Mouse (Mus musculus) neural tube, embryonic 14.5 days (tissue): ENCODE data around the gene Rmnd5b. TPM values are rescaled to one million over a fixed set of nuclear protein-coding genes. Genes with fewer than 3 reads are reported as not detected.
"Not testable (repeated sequence)": the region's sequence is repeated elsewhere in the genome, so short reads cannot be mapped to it uniquely, and the experiment has no call there.

Experiments
- ATAC-seq: fragments of 200-750 bp; cut with Nextera tagmentation; 2 replicates; pipeline ENCODE4 v1.8.0; 2017; ENCODE audit warnings: low read depth, mild to moderate bottlenecking, moderate TSS enrichment, moderate library complexity
- H3K27ac ChIP-seq: fragments of 300-500 bp; sonication (generic); 2 replicates; pipeline ENCODE4 v1.5.1; 2014; ENCODE audit warnings: low read depth, mild to moderate bottlenecking, control low read depth, low read length, moderate library complexity, mixed read lengths
- H3K27me3 ChIP-seq: fragments of 300-500 bp; sonication (generic); 2 replicates; pipeline ENCODE4 v1.6.1; 2014; ENCODE audit warnings: low read length; ENCODE audit not compliant: control insufficient read depth, insufficient read depth
- H3K36me3 ChIP-seq: fragments of 300-500 bp; sonication (generic); 2 replicates; pipeline ENCODE4 v1.6.1; 2014; ENCODE audit warnings: low read length, mixed read lengths; ENCODE audit not compliant: control insufficient read depth, insufficient read depth
- H3K4me1 ChIP-seq: fragments of 300-500 bp; sonication (generic); 2 replicates; pipeline ENCODE4 v1.6.1; 2014; ENCODE audit warnings: low read length; ENCODE audit not compliant: control insufficient read depth, insufficient read depth
- H3K4me2 ChIP-seq: fragments of 300-500 bp; sonication (generic); 2 replicates; pipeline ENCODE4 v1.6.1; 2014; ENCODE audit warnings: mild to moderate bottlenecking, low read depth, low read length, control low read depth
- H3K4me3 ChIP-seq: fragments of 300-500 bp; sonication (generic); 2 replicates; pipeline ENCODE4 v1.5.1; 2014; ENCODE audit warnings: low read depth, low read length, control low read depth, mixed read lengths
- H3K9ac ChIP-seq: fragments of 300-500 bp; sonication (generic); replicated peaks from 2 replicates; pipeline ENCODE4 v1.6.1; 2014; ENCODE audit warnings: low read depth, mild to moderate bottlenecking, control low read depth, low read length, mixed read lengths
- H3K9me3 ChIP-seq: fragments of 300-500 bp; sonication (generic); 2 replicates; pipeline ENCODE4 v1.6.1; 2016; ENCODE audit warnings: low read length; ENCODE audit not compliant: control insufficient read depth
- WGBS: fragments of 180-500 bp; shearing (Covaris S2); extraction: QIAGEN DNeasy Blood & Tissue Kit; methylation state at CpG from one replicate; pipeline ENCODE4 v1.1.7; 2014; 5-methylcytosine and 5-hydroxymethylcytosine counted together
- polyA plus RNA-seq: library from polyadenylated mRNA; unstranded; fragments of >200 nt; fragmentation: Nextera tagmentation; extraction: Ambion mirVana; gene quantifications from 2 replicates; pipeline ENCODE4 v1.2.1, GENCODE M21; 2014

The Rmnd5b gene
- polyA plus RNA-seq, 1 experiment from 2014 or later, result 93.5 TPM

DNA sequence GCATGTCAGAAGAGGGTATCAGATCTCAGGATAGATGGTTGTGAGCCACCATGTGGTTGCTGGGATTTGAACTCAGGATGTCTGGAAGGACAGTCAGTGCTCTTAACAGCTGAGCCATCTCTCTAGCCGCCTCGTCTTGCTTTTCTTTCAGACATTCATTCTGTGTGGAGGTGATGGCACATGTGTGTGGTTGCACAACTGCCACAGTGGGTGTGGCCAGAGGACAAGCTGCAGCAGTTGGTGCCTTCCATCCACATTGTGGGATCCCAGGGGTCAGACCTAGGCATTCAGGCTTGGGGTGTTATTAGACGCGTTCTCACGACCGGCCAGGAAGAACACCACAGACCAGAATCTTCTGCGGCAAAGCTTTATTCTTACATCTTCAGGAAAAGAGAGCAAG, 29.1 kb upstream of the Rmnd5b start:
- H3K4me1 ChIP-seq, H3K27me3 ChIP-seq, H3K4me2 ChIP-seq, H3K9ac ChIP-seq, H3K9me3 ChIP-seq, ATAC-seq, H3K36me3 ChIP-seq, H3K4me3 ChIP-seq, H3K27ac ChIP-seq: not testable (repeated sequence)
- 95% methylated on average over 7 of the region's 7 CpGs for WGBS

DNA sequence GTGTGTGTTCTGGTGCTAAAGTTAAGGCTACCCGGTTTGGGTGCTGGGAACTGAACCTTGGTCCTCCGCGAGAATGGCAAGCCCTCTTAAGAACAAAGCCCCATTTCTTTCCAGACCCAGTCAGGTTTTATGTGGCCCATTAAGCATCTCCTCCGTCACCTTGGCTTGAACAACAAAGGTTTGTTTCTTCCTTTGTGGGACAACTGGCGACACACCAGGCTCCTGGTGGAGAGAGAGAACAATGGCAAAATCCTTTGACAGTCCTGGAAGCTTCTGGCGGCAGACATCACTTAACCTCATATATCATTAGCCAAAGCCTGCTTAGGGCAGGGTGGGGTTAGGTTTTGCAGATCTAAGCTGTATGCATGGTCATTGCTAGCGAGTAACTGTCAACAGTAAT, 26.9 kb upstream of the Rmnd5b start:
- Histone ChIP-seq H3K9me3 (no peaks in the 10 kb centered on the region), H3K9ac (no peak overlapping the region), H3K4me2 (no peak overlapping the region), H3K27ac (no peak overlapping the region), H3K36me3 (no peaks in the 10 kb centered on the region), H3K4me1 (peaks cover 3% of the 10 kb centered on the region; the same call in 1 of the 2 replicates), H3K27me3 (no peaks in the 10 kb centered on the region), H3K4me3 (no peak overlapping the region)
- 57% methylated on average over 7 of the region's 7 CpGs for WGBS
- ATAC-seq, result no peak

DNA sequence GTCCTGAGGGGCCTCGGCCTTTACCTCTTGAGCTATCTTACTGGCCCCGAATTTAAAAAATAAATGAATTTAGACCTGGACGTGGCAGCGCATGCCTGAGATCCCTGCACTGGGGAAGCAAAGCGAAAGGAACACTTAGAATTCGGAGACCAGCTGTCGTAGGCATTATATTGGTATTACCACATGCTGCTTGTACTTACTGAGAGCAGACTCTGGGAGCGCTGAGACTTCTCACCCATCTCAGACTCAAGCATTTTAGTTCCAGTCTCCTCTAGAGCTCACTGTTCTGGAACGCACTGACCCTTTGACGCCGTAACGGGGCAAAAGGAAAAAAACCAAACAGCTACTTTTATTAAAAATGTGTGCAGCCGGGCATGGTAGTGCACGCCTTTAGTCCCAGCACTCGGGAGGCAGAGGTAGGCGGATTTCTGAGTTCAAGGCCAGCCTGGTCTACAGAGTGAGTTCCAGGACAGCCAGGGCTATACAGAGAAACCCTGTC, 26.2 kb upstream of the Rmnd5b start:
- no peak overlapping the region for H3K4me3 ChIP-seq
- H3K4me1 ChIP-seq, result peaks cover 3% of the 10 kb centered on the region; the same call in 1 of the 2 replicates
- no peak overlapping the region for H3K9ac ChIP-seq
- no peak for ATAC-seq
- H3K27ac ChIP-seq, result no peak overlapping the region
- WGBS, result 79% methylated on average over 16 of the region's 16 CpGs
- no peaks in the 10 kb centered on the region for H3K27me3 ChIP-seq
- no peaks in the 10 kb centered on the region for H3K9me3 ChIP-seq
- no peaks in the 10 kb centered on the region for H3K36me3 ChIP-seq
- no peak overlapping the region for H3K4me2 ChIP-seq

GRCm38 (mm10) chr11:51658705-51659104, 23.0 kb upstream of the Rmnd5b start:
- peak; percentile 87 for ATAC-seq
- 47% methylated on average over 6 of the region's 6 CpGs for WGBS
- no peak overlapping the region for H3K9ac ChIP-seq

DNA sequence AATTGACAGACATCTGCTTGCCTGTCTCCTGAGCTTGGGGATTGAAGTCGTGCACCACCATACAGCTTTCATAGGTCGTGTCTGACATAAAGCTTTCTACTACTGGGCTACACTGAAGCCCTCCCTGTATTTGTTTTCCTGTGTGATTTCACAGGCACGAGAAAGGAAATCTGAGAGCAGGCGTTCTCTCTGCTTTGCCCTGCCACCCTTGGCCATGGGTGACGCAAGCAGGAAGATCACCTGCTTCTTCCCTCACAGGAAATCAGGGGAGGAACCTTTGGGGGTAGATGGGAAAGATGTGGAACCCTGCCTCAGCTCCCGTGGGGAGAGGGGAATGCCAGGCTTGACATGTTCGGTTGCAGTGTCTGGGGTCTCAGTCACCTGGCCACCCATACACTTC, 22.6 kb upstream of the Rmnd5b start:
- Histone ChIP-seq H3K4me1 (peaks cover 3% of the 10 kb centered on the region; the same call in 1 of the 2 replicates), H3K9ac (no peak overlapping the region), H3K36me3 (no peaks in the 10 kb centered on the region), H3K9me3 (no peaks in the 10 kb centered on the region), H3K27ac (0 out of 2 replicates have a peak overlapping the region, but pooled peaks have one; percentile 5), H3K4me2 (no peak overlapping the region), H3K4me3 (no peak overlapping the region), H3K27me3 (no peaks in the 10 kb centered on the region)
- ATAC-seq, result no peak
- 58% methylated on average over 7 of the region's 7 CpGs for WGBS

More at GRCm38 (mm10) chr11:51658705-51659104, 23.0 kb upstream of the Rmnd5b start:
- Histone ChIP-seq H3K4me1 (peaks cover 3% of the 10 kb centered on the region; the same call in 1 of the 2 replicates), H3K27me3 (no peaks in the 10 kb centered on the region), H3K36me3 (no peaks in the 10 kb centered on the region), H3K4me2 (no peak overlapping the region), H3K27ac (0 out of 2 replicates have a peak overlapping the region, but pooled peaks have one; percentile 5), H3K4me3 (no peak overlapping the region), H3K9me3 (no peaks in the 10 kb centered on the region)

DNA sequence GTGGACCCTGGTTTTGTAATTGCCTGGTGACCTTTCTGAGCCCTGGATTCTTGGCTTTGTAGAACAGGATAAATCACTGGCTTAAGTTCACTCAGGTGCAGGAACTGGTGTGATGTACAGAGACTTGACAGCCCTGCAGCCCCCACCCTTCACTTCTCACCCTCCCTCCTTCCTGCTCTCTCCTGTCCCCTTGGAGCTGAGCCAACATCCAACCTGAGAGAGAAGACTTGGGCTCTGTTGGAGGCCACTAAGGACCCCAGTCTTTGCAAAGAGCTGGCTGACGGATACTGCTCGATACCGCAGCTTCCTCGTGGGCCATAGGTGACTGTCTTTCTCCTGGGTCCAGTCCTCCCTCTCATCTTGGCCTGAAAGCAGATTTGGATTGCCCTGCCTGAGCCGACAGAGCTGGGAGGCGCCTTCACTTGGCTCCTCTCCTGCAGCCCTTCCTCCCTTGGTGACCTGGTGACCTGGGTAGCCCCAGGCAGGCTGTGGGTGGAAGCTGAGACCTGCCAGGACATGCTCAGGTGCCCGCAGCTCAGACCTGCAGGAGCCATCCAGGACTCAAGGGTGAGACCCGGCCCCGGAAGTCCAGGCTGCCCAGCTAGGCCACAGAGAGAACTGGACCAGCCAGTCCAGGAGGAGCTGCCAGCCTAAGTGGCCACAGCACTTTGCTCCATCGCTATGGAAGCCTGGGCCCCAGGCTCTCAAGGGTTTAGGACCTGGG, 21.3 kb upstream of the Rmnd5b start:
- Histone ChIP-seq H3K9ac (no peak overlapping the region), H3K9me3 (no peaks in the 10 kb centered on the region), H3K4me3 (no peak overlapping the region), H3K27ac (no peak overlapping the region), H3K27me3 (no peaks in the 10 kb centered on the region), H3K4me1 (peaks cover 3% of the 10 kb centered on the region; the same call in 1 of the 2 replicates), H3K4me2 (no peak overlapping the region), H3K36me3 (no peaks in the 10 kb centered on the region)
- WGBS, result 89% methylated on average over 10 of the region's 10 CpGs
- no peak for ATAC-seq

GRCm38 (mm10) chr11:51654891-51655290, 19.2 kb upstream of the Rmnd5b start:
- Histone ChIP-seq H3K27me3 (peaks cover 5% of the 10 kb centered on the region; the same call in 1 of the 2 replicates), H3K4me1 (peaks cover 8% of the 10 kb centered on the region; the same call in 1 of the 2 replicates), H3K27ac (no peak overlapping the region), H3K9ac (no peak overlapping the region), H3K4me2 (no peak overlapping the region), H3K36me3 (no peaks in the 10 kb centered on the region), H3K9me3 (no peaks in the 10 kb centered on the region), H3K4me3 (no peak overlapping the region)
- WGBS, result 98% methylated on average over 3 of the region's 3 CpGs
- ATAC-seq, result no peak

- Histone ChIP-seq H3K27ac (no peak overlapping the region), H3K27me3 (peaks cover 5% of the 10 kb centered on the region; the same call in 1 of the 2 replicates), H3K9ac (no peak overlapping the region), H3K4me1 (peaks cover 16% of the 10 kb centered on the region), H3K4me2 (no peak overlapping the region), H3K36me3 (no peaks in the 10 kb centered on the region), H3K4me3 (no peak overlapping the region), H3K9me3 (no peaks in the 10 kb centered on the region)
- WGBS, result 87% methylated on average over 6 of the region's 6 CpGs
- ATAC-seq, result no peak
These were observed 18.0 kb upstream of the Rmnd5b start for GRCm38 (mm10) chr11:51653736-51654135.

DNA sequence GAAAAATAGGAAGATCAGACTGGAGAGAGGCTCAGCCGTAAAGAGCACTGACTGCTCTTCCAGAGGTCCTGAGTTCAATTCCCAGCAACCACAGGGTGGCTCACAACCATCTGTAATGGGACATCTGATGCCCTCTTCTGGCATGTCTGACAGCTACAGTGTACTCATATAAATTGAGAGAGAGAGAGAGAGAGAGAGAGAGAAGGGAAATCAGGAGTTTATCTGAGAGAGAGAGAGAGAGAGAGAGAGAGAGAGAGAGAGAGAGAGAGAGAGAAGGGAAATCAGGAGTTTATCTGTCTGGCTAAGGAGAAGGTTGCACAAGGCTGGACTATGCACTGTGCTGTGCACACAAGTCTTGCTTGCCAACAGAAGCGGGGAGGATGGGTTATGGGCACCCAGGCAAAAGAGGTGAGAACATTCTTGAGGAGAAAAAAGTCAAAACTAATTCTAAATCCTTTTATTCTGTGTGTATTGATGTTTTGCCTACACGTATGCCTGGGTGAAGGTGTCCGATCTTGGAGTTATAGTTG, 17.3 kb upstream of the Rmnd5b start:
- Histone ChIP-seq H3K9me3 (no peaks in the 10 kb centered on the region), H3K27me3 (peaks cover 5% of the 10 kb centered on the region; the same call in 1 of the 2 replicates), H3K4me2 (no peak overlapping the region), H3K9ac (no peak overlapping the region), H3K27ac (no peak overlapping the region), H3K36me3 (no peaks in the 10 kb centered on the region), H3K4me3 (no peak overlapping the region), H3K4me1 (peaks cover 15% of the 10 kb centered on the region)
- no peak for ATAC-seq
- WGBS, result 91% methylated on average over 4 of the region's 4 CpGs
